Mouse (Mus musculus) brain, embryonic 18.5 days (tissue): ENCODE results near the gene Actn3.

Source experiments
- DNase-seq: peaks from one replicate; pipeline ENCODE4 v3.0.0-alpha.2; 2012; ENCODE audit warnings: low read depth, low spot score

Actn3 gene

DNA sequence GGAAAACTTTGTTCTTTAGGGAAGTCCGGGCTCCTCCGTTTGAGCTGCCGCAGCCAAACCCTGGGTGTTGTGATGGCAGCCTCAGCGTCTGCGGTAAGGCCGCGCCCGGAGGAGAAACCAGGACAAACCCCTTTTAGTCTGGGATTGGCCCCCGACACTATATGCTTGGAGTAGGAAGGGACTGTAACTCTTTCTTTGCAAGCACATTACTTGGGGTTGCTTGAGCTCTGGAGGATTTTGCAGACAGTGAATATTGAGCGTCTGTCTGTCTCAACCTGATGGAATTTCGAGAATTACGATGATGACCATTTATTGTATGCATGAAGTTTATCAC is 65.8 kb downstream of the Actn3 start:
- DNase-seq = no peak
